Mouse (Mus musculus) kidney, embryonic 15.5 days (tissue): ENCODE measurements around the gene Urad. TPM values are rescaled to one million over a fixed set of nuclear protein-coding genes. Genes with fewer than 3 reads are reported as not detected.

ENCODE experiments used
- ATAC-seq: fragments of 200-750 bp; cut with Nextera tagmentation; replicated peaks from 2 replicates; pipeline ENCODE4 v1.8.0; 2017; ENCODE audit warnings: moderate TSS enrichment; ENCODE audit not compliant: low FRiP score
- H3K27ac ChIP-seq: fragments of 300-500 bp; sonication (generic); 2 replicates; pipeline ENCODE4 v1.5.1; 2015; ENCODE audit warnings: mild to moderate bottlenecking, inconsistent platforms
- H3K27me3 ChIP-seq: fragments of 300-500 bp; sonication (generic); 2 replicates; pipeline ENCODE4 v1.6.1; 2015; ENCODE audit warnings: inconsistent platforms
- H3K36me3 ChIP-seq: fragments of 300-500 bp; sonication (generic); 2 replicates; pipeline ENCODE4 v1.6.1; 2015; ENCODE audit warnings: inconsistent platforms
- H3K4me1 ChIP-seq: fragments of 300-500 bp; sonication (generic); 2 replicates; pipeline ENCODE4 v1.6.1; 2015; ENCODE audit warnings: inconsistent platforms
- H3K4me2 ChIP-seq: fragments of 300-500 bp; sonication (generic); 2 replicates; pipeline ENCODE4 v1.6.1; 2015; ENCODE audit warnings: moderate library complexity, mild to moderate bottlenecking, inconsistent platforms
- H3K4me3 ChIP-seq: fragments of 300-500 bp; sonication (generic); replicated peaks from 2 replicates; pipeline ENCODE4 v1.5.1; 2015; ENCODE audit warnings: mild to moderate bottlenecking, inconsistent platforms
- H3K9ac ChIP-seq: fragments of 300-500 bp; sonication (generic); 2 replicates; pipeline ENCODE4 v1.6.1; 2015; ENCODE audit warnings: mild to moderate bottlenecking, inconsistent platforms
- H3K9me3 ChIP-seq: fragments of 300-500 bp; sonication (generic); replicated peaks from 2 replicates; pipeline ENCODE4 v1.6.1; 2016; ENCODE audit warnings: inconsistent platforms
- WGBS: fragments of 180-500 bp; shearing (Covaris S2); methylation state at CpG from one replicate; pipeline ENCODE4 v1.1.7; 2015; ENCODE audit warnings: mixed read lengths; 5-methylcytosine and 5-hydroxymethylcytosine counted together
- polyA plus RNA-seq: library from polyadenylated mRNA; unstranded; fragments of >200 nt; fragmentation: Nextera tagmentation; extraction: Ambion mirVana; gene quantifications from 2 replicates; pipeline ENCODE4 v1.2.1, GENCODE M21; 2015

Gene Urad
- polyA plus RNA-seq, 1 experiment from 2014 or later = not detected

DNA sequence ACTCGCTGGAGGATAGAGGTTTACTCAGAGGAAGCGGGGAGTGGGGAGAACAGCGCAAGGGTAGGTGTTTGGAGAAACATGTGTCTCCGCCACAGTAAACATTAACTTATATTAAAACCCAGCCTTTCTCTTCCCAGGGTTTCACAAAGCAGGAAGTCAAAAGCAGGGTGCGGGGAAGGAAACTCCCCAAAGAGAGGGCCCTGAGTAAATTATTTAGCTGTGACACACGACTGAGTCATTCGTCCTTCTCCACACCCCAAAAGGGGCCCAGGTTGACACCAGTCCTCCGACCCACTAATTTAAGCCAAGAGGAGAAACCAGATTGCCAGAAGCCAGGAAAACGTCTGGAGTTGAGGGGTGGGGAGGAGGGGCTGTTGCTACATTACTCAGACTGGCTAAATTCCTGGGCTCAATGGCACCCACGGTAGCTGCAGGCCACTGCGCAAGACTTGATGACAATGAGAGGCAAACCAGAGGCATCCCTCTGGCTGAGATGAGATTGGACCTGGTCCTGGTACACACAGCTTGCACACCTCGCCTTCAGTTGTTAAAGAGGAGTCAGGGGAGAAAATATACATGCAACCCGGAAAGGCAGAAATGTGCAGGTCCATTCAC lies 29.6 kb downstream of the Urad start:
- Histone ChIP-seq H3K27me3 (peaks cover 72% of the 10 kb centered on the region), H3K9ac (no peak overlapping the region)

DNA sequence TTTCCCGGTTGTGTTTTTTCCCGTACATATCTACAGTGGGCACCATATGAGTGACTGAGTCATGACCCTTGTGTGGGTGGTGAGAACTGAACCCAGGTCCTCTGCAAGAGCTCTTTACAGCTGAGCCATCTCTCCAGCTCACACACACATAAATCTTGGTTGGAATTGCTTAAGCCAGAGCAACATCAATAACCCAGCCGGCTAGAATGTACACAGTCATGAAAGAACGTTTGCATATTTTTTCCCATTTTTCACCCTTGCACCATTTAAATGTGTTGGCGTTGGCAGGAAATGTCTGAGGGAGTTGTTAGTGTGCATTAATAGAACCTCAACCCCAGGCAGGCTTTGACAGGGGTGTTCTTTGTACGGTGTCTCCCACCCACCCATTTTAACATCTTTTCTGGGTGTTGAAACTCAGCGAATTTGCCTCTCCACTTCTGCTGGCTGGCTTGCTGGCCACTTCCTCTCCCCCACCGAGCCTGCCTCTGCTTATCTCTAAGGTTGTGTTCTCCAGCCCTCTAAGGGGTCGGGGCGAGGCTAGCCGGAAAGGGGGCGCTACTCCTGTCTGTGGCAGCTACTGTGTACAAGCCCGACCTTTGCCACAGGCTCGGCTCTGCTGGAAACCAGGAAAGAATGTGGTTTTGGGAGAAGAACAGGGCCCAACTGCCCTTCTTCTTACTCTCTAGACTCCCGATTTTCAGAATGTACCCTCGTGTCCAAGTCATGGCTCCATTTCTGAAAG lies 30.3 kb downstream of the Urad start:
- Histone ChIP-seq H3K4me3 (no peak overlapping the region), H3K27ac (no peak overlapping the region), H3K4me1 (peaks cover 18% of the 10 kb centered on the region), H3K9me3 (no peaks in the 10 kb centered on the region), H3K36me3 (no peaks in the 10 kb centered on the region), H3K27me3 (peaks cover 69% of the 10 kb centered on the region), H3K9ac (no peak overlapping the region), H3K4me2 (peak overlapping the region; percentile 17)
- 27% methylated on average over 16 of the region's 16 CpGs for WGBS
- ATAC-seq = no peak

More for the DNA sequence above, 29.6 kb downstream of the Urad start:
- no peak for ATAC-seq
- H3K27ac ChIP-seq = no peak overlapping the region
- H3K9me3 ChIP-seq = no peaks in the 10 kb centered on the region
- H3K36me3 ChIP-seq = no peaks in the 10 kb centered on the region
- peaks cover 18% of the 10 kb centered on the region for H3K4me1 ChIP-seq
- no peak overlapping the region for H3K4me3 ChIP-seq
- 36% methylated on average over 13 of the region's 13 CpGs for WGBS
- peak overlapping the region; percentile 17 for H3K4me2 ChIP-seq

DNA sequence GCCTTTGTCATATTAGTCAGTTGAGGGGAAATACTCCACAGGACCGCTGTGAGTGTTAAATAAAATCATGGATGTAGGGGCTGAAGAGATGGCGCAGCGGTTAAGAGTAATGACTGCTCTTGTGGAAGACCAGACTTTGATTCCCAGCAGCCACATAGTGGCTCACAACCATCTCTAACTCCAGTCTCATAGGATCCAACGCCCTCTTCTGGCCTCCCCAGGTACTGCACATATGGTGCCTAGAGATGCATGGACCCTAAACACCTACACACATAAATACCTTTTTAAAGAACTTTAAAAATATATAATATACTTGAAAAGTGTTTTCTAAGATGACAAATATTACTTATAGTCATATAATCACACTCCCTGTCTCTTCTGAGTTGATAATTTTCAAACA lies 37.9 kb downstream of the Urad start:
- no peaks in the 10 kb centered on the region for H3K36me3 ChIP-seq
- no peaks in the 10 kb centered on the region for H3K9me3 ChIP-seq
- H3K4me1 ChIP-seq = no peaks in the 10 kb centered on the region
- H3K27ac ChIP-seq = no peak overlapping the region
- H3K4me3 ChIP-seq = no peak overlapping the region
- no peak overlapping the region for H3K4me2 ChIP-seq
- 75% methylated on average over 4 of the region's 4 CpGs for WGBS
- no peak overlapping the region for H3K9ac ChIP-seq
- no peak for ATAC-seq
- H3K27me3 ChIP-seq = peaks cover 65% of the 10 kb centered on the region

DNA sequence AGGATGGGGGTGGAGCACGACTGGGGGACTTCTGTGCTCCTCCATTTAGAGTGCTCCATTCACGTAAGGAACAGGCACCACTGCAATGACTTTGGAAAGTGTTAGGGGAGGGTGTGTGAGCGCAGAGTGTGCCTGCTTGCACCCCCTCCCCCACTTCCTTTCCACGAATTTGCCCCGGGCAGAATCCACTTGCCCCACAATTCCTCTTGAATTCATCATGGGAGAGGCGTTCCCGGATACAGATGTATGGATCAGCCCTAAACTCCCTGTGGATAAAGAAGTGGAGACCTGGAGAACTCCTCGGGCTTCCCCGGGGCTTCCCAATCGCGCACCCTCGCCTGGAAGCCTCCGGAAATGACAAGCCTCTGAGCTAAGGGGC lies 44.7 kb downstream of the Urad start:
- peaks cover 9% of the 10 kb centered on the region for H3K4me1 ChIP-seq
- H3K9me3 ChIP-seq = no peaks in the 10 kb centered on the region
- peaks cover 99% of the 10 kb centered on the region for H3K27me3 ChIP-seq
- H3K36me3 ChIP-seq = no peaks in the 10 kb centered on the region
- WGBS = 1% methylated on average over 13 of the region's 13 CpGs
- no peak overlapping the region for H3K9ac ChIP-seq
- no peak overlapping the region for H3K4me3 ChIP-seq
- peak overlapping the region; percentile 8; the same call in 1 of the 2 replicates for H3K4me2 ChIP-seq
- H3K27ac ChIP-seq = no peak overlapping the region
- ATAC-seq = no peak

DNA sequence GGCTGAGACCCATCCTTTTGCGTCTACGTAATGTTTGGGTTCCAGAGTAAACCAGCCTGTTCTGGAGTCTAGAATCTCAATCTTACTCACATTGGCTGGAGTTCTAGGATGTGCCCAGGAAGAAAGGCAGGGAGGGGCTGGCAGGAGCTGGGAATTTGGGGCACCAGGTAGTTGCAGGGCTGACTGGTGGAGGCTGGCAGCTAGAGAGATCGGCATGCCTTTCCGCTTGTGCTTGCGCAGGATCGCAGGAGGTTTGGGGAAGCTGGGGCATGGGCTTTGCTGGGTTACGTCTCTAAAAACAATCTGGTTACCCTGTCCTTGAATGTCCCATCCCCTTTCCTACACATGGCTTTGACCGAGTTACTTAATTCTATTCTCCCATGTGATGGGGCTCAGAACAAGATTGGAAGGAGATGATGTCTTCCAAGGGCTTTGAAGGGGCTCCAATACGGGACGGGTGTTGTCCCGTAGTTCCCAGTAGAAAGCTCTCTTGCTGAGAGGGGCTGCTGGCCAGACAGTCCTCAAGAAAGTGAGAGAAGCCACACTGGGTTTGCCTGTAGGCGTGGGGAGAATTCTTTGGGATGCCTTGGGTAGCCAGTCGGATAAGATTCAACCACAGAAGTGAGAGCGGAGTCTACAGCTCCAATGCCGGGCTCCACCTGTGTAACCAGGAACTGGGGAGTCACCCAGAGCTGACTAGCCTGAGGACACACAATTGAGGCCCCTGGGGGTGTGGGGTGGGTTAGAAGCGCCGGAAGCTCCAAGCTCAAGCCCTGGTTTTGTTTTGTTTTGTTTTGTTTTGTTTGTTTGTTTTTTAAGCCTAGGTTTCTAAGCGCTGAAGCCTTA lies 45.3 kb downstream of the Urad start:
- ATAC-seq = no peak
- no peak overlapping the region for H3K27ac ChIP-seq
- no peaks in the 10 kb centered on the region for H3K9me3 ChIP-seq
- H3K4me2 ChIP-seq = no peak overlapping the region
- no peak overlapping the region for H3K4me3 ChIP-seq
- peaks cover 99% of the 10 kb centered on the region for H3K27me3 ChIP-seq
- H3K4me1 ChIP-seq = peaks cover 9% of the 10 kb centered on the region
- H3K9ac ChIP-seq = no peak overlapping the region
- 1% methylated on average over 18 of the region's 18 CpGs for WGBS
- no peaks in the 10 kb centered on the region for H3K36me3 ChIP-seq

DNA sequence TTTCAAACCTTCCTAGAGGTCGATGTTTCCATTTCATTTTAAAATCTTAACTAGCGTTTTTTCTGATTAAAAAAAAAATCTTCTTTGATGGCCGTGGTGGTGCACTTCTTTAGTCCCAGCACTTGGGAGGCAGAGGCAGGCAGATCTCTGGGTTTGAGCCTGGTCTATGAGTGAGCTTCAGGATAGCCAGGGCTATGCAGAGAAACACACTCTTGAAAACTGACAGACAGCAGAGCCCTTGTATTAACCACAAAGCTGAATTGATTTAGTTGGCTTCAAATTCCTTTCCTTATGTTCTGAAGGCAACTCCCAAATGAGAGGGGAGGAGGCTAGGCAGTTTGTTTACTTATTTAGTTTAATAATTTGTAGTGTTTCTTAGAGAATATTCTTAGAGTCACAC lies 46.5 kb downstream of the Urad start:
- no peak overlapping the region for H3K27ac ChIP-seq
- ATAC-seq = no peak
- H3K27me3 ChIP-seq = peaks cover 99% of the 10 kb centered on the region
- H3K4me1 ChIP-seq = peaks cover 9% of the 10 kb centered on the region
- 16% methylated on average over 3 of the region's 3 CpGs for WGBS
- H3K4me2 ChIP-seq = no peak overlapping the region
- H3K4me3 ChIP-seq = no peak overlapping the region
- no peaks in the 10 kb centered on the region for H3K36me3 ChIP-seq
- no peaks in the 10 kb centered on the region for H3K9me3 ChIP-seq
- no peak overlapping the region for H3K9ac ChIP-seq

DNA sequence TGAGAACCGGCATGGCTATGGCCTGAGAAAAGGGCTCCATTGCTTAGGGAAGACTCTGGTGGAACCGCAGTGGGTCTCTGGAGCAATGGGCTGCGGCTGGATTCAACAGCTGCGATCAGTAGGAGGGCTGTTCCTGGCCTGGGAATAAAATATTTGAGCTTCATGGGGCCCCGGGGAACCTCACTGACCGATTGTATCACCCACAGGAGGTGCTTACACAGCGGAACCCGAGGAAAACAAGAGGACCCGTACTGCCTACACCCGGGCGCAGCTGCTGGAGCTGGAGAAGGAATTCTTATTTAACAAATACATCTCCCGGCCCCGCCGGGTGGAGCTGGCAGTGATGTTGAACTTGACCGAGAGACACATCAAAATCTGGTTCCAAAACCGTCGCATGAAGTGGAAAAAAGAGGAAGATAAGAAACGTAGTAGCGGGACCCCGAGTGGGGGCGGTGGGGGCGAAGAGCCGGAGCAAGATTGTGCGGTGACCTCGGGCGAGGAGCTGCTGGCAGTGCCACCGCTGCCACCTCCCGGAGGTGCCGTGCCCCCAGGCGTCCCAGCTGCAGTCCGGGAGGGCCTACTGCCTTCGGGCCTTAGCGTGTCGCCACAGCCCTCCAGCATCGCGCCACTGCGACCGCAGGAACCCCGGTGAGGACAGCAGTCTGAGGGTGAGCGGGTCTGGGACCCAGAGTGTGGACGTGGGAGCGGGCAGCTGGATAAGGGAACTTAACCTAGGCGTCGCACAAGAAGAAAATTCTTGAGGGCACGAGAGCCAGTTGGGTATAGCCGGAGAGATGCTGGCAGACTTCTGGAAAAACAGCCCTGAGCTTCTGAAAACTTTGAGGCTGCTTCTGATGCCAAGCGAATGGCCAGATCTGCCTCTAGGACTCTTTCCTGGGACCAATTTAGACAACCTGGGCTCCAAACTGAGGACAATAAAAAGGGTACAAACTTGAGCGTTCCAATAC lies 47.8 kb downstream of the Urad start:
- Histone ChIP-seq H3K9ac (no peak overlapping the region), H3K36me3 (no peaks in the 10 kb centered on the region), H3K9me3 (no peaks in the 10 kb centered on the region), H3K4me2 (no peak overlapping the region), H3K27me3 (peaks cover 99% of the 10 kb centered on the region), H3K4me3 (no peak overlapping the region), H3K27ac (no peak overlapping the region), H3K4me1 (peaks cover 16% of the 10 kb centered on the region)
- no peak for ATAC-seq
- under 1% methylated on average over 48 of the region's 48 CpGs for whole genome bisulfite sequencing

DNA sequence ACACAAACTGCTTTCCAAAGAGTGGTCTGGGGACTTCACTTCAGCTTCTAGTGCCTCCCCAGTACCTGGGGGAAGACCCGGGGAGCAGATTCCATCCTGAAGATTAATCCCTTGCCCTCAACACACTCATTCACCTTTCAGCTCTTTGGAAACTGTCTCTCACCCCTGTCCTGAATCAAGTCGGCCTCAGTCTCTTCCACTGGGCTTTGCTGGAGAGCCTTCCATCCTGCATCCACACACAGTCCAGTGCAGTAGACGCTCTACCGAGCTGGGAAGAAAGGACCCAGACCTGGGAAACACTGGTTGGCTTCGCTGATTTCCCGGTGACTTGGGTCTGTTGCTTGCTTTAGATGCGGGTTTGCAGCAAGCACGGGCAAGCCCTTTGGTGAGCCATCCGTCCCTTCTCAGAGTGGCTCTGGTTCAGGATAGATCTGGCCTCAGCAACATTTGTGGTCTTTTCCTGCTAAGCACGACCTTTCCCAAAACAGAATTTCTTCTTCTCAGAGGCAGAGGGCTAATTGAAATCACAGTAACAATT lies 49.4 kb downstream of the Urad start:
- Histone ChIP-seq H3K36me3 (no peaks in the 10 kb centered on the region), H3K27ac (no peak overlapping the region), H3K9ac (no peak overlapping the region), H3K4me1 (peaks cover 16% of the 10 kb centered on the region), H3K27me3 (peaks cover 100% of the 10 kb centered on the region), H3K4me2 (no peak overlapping the region), H3K4me3 (no peak overlapping the region), H3K9me3 (no peaks in the 10 kb centered on the region)
- no peak for ATAC-seq
- under 1% methylated on average over 10 of the region's 10 CpGs for WGBS

DNA sequence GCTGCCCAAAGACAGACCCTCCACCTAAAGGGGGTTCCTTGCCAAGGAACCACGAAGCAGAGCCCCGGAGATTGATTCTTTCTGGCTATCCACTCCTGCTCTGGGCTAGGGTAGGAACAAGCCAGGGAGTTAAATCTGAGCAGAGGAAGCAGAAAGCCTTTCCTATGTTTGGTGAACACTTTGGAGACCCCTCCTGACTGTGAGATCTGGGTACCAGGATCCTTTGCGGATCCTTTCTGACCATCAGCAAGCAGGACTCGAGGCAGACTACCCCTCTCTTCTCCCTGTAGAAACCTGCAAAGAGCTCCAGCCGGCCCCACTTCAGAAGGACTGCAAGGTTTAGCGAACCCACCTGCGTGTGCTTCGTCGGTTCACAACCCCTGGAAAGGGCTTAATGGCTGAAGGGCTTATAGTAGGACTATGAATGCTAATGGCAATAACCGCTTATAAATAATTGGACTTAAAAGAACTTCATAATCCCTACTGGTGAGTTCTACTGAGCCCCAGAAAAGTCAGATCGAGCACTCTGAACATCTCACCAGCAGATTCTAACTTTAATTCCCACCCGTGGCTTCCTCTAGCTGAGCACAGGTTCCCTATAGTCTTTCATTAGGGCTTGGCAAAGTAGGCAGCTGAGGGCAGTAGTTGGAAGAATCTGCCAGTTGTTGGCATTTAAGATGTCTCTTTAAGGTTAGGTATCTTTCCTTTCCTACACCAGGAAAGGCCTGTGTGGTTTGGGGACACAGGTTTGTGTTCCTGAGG lies 50.0 kb downstream of the Urad start:
- ATAC-seq = no peak
- Histone ChIP-seq H3K4me2 (no peak overlapping the region), H3K27me3 (peaks cover 100% of the 10 kb centered on the region), H3K36me3 (no peaks in the 10 kb centered on the region), H3K4me1 (peaks cover 11% of the 10 kb centered on the region), H3K9me3 (no peaks in the 10 kb centered on the region), H3K27ac (no peak overlapping the region), H3K9ac (no peak overlapping the region), H3K4me3 (no peak overlapping the region)
- WGBS = 4% methylated on average over 12 of the region's 12 CpGs

DNA sequence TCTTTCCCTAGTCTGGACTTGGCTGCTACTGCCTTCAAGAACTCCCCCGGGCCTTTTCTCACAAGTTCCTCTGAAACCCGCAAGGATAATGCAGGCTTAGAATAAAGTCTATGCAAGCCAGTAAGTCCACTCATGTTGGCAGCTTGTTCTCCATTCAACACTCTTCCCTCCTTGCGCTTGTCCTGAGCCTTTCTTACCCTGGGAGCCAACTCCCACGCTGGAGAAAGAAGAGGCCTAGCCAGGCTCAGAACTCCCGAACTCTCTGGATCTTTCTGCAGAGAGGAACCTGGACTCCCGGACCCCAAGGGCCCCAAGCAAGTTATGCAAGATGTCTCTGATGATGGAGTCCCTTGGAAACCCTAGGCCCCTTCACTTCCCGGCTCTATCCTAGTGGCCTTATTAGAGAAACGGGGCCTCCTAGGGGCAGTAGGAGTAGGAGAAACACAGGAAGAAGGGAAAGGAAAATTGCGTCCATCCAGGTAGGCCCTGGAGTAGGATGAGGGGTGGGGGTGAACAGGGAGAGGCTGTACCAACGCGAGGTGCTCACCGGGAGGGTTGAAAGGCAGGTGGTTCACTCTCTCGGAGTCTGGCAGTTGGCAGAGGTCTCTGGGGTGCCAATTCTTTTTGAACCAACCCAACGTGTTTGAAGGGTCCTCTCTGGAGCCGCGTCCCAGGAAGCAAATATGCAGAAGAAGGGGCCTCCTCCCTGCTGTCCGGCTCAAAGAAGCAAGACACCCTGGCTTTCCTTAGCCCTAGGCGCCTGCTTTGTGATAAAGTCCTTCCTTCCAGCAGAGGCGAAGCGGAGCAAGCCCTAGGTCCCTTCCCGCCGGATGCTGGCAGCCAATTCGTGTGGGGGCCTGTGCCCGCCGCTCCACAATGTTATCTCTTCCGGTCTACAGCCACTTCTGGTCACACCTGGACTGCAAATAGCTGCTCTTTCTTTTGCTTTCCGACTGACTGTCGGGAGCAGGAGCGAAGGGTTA lies 51.3 kb downstream of the Urad start:
- no peak for ATAC-seq
- Histone ChIP-seq H3K9me3 (no peaks in the 10 kb centered on the region), H3K27me3 (peaks cover 100% of the 10 kb centered on the region), H3K27ac (no peak overlapping the region), H3K36me3 (no peaks in the 10 kb centered on the region), H3K4me2 (no peak overlapping the region), H3K9ac (no peak overlapping the region), H3K4me3 (no peak overlapping the region; the same call in 1 of the 2 replicates), H3K4me1 (peaks cover 11% of the 10 kb centered on the region)
- WGBS = under 1% methylated on average over 29 of the region's 29 CpGs
